Mouse (Mus musculus) spleen, postnatal 36 days (tissue): ENCODE results near the gene Zcchc10.
"Not testable (repeated sequence)": the region's sequence is repeated elsewhere in the genome, so short reads cannot be mapped to it uniquely, and the experiment has no call there.

Source experiments
- DNase-seq, 2 experiments: peaks; one replicate each; pipeline ENCODE4 v3.0.0; 2022; ENCODE audit warnings: low spot score in 2 of 2, mixed read lengths in 1 of 2

The Zcchc10 gene

GRCm38 (mm10) chr11:53316996-53317395 is 7.5 kb upstream of the Zcchc10 start:
- DNase-seq: no peak

- no peak for DNase-seq
Measured at GRCm38 (mm10) chr11:53318041-53318440, 6.4 kb upstream of the Zcchc10 start.

DNA sequence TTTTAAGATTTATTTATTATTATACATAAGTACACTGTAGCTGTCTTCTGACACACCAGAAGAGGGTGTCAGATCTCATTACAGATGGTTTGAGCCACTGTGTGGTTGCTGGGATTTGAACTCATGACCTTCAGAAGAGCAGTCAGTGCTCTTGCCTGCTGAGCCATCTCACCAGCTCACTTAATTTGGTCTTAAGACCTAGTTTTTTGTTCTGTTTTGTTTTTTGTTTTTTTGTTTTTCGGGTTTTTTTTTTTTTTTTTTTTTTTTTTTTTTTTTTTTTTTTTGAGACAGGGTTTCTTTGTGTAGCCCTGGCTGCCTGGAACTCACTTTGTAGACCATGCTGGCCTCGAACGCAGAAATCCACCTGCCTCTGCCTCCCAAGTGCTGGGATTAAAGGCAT is 5.9 kb upstream of the Zcchc10 start:
- not testable (repeated sequence) for DNase-seq

DNA sequence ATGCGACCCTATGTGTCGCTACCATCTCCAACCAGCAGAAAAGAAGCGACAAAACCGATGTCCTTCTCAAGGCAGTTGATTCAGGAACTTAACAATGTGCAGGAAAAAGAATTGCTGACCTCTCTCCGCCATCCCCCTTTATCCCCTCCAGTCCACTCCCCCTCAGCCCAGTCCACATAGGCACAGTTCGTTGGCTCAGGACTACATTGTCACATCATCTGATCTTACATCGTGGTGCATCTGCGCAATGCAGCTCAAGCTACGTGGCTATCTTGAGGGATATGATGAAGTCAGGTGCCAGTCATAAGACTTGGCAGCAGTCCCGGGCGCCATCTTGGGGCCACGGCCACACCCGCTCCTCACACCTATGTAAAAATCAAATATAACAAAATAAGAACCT is 4.6 kb upstream of the Zcchc10 start:
- DNase-seq: not testable (repeated sequence)

DNA sequence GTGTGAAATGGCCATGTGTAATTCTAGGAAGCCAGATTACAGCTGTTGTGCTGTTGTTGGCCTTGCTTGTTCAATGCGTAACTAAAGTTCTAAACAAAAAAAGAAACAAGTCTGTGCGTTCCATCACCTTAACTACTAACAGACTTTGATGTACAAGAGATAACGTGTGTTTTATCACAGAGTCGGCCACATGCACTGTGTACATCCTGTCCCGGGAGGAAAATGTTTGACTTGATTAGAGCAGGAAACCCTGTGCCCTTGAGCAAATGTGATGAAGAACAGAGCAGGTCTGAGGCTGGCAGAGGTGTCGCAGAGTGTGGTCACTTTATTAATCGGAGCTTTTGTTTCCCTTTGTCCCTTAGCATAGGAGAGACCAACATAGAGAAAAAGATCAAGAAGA is 5.8 kb downstream of the Zcchc10 start:
- no peak for DNase-seq

- DNase-seq: no peak
Measured at GRCm38 (mm10) chr11:53331121-53331520, 6.6 kb downstream of the Zcchc10 start.

DNA sequence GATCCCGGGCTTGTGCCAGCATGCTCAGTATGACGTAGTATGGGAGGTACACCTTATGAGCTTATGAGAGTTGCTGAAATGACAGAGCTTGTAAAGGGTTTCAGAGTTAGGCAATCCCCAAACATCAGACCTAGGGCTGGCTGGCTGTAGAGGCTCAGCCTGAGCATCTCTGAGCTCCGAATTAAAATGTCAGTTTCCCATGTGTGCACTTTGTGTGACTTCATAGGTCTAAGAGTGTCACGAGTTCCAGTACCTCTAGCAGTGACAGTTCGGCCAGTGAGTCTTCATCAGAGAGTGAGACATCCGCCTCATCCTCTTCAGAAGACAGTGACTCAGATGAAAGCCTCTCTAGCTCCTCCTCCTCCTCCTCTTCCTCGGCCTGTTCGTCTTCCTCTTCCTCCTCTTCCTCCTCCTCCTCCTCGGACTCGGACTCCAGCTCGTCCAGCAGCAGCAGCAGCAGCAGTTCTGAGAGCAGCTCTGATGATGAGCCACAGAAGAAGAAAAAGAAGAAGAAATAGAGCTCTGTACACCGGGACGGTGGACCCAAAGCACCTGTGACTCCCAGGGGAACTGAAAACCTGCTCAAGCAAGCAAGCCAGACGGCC is 7.7 kb downstream of the Zcchc10 start:
- peak in 1 of 2 experiments; percentile 26 for DNase-seq

DNA sequence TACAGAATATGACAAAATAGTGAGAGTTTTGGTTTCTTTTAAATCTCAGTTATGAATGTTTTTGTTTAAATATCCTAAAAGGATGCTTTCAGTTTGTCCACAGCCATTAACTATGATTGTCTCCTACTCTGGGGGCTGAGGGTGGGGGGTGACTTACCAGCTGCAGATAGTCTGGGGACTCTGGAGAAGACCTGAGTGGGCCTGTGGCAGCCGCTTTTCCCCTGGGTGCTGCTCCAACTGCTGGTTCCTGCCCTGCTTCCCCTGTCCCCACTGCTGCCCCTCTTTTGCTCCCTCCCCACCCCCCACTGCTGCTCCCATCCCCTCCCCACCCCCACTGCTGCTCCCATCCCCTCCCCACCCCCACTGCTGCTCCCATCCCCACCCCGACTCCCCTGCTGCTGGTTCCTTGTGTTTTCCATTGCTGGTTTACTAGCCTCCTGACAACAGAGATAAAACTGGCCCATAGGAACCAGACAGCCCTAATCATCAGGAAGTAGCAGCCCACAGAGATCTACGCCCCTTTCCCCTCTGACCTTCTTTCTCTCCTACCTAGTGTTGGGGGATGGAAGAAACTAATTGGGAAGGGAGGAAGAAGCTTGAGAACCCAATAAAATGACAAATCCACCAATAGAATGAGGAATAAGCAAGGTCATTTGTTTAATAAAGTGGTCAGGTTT is 11.2 kb downstream of the Zcchc10 start:
- DNase-seq: no peak

DNA sequence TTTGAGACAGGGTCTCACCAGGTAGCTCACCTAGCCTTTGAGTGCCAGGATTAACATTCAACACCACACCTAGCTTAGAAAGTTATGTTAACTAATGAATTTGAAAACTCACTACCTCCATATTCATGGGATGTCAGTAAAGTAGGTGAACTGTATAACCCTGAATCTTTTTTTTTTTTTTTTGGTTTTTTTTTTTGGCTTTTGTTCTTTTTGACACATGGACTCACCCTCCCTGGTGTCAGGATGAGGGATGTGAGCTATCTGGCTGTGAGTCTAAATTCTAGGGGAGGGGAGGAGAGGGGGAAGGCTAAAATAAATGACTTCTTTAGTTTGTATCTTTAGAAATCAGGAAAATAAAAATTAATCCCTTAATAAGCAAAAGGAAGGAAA is 11.7 kb downstream of the Zcchc10 start:
- DNase-seq: no peak

DNA sequence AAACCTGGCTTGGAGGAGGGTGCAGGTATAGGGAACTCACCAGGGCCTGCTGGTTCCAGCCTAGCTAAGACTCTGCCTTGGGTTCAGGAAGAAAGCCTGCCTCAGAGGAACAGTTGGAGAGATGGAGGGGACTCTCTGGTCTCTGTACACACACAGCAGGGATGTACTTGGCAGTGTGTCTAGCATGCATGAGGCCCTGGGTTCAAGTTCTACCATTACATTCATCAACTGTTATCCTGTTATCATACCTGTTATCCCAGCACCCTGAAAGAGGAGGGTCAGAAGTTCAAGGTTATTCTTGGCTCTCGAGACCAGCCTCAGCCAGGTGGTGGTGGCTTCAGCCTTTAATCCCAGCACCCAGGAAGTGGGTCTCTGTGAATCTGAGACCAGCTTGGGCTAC is 12.4 kb downstream of the Zcchc10 start:
- DNase-seq: no peak

- DNase-seq: no peak
Measured at GRCm38 (mm10) chr11:53337684-53338083, 13.2 kb downstream of the Zcchc10 start.

DNA sequence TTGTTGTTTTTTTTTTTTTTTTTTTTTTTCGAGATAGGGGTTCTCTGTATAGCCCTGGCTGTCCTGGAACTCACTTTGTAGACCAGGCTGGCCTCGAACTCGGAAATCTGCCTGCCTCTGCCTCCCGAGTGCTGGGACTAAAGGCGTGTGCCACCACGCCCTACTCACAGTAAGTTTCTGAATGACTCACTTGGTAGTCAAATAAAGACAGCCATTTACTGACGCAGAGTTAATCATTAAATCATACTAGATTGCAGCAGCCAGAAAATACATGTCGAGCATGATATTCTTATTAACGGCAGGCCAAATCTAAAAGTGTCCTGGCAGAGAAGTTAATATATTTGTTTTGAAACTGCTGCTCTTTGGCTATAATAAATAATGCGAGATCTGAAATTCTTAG is 16.5 kb downstream of the Zcchc10 start:
- not testable (repeated sequence) for DNase-seq

DNA sequence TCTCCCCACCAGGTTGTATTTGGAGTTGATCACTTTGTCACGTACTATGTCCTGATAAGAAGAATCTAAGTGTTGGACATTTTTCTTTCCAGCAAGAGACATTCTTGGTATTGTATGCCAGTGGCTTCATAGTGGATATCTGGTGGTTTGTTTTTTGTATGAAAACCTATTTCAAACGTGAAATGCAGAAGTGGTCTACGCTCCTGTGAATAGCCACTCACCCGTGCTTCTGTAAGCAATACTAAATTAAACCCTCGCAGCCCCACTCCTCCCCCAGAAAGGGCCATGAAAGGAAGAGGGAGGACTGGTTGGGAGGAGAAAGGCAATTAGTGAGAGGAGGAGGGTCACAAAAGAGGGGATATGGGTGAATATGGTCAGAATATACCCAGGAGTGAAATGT is 18.2 kb downstream of the Zcchc10 start:
- DNase-seq: peak; percentile 68 to 77

DNA sequence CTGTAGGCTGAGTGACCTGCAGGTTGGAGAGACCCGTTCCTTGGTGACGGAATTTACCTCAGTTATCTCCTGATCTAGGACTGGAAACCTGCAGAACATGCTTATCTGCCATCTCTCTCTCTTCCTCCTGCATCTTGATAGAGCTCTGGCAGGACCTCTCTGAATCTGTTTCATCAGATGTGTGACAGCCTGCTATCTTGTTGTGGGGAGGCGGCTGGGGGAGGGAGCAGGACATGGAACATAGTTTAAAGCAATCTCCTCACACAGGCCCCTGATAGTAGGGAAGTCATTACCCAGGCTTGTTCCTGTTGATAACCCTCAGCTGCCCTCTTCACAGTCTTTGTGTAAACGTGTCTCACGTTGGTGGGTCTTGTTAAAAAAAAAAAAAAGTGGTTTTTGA is 20.8 kb downstream of the Zcchc10 start:
- no peak for DNase-seq

GRCm38 (mm10) chr11:53345738-53346137 is 21.3 kb downstream of the Zcchc10 start:
- DNase-seq: no peak

GRCm38 (mm10) chr11:53350291-53351223 is 26.1 kb downstream of the Zcchc10 start, which contains the start of gene Aff4:
Aff4 (plus strand) TSS chr11:53350833.
- DNase-seq: peak; percentile 88 to 90

- peak; percentile 38 to 41 for DNase-seq
Measured at GRCm38 (mm10) chr11:53351224-53351942, 26.9 kb downstream of the Zcchc10 start.

- DNase-seq: no peak
Measured at GRCm38 (mm10) chr11:53351943-53352590, 27.6 kb downstream of the Zcchc10 start.

GRCm38 (mm10) chr11:53358504-53359155 is 34.2 kb downstream of the Zcchc10 start:
- no peak for DNase-seq

GRCm38 (mm10) chr11:53367032-53367431 is 42.6 kb downstream of the Zcchc10 start:
- DNase-seq: no peak

DNA sequence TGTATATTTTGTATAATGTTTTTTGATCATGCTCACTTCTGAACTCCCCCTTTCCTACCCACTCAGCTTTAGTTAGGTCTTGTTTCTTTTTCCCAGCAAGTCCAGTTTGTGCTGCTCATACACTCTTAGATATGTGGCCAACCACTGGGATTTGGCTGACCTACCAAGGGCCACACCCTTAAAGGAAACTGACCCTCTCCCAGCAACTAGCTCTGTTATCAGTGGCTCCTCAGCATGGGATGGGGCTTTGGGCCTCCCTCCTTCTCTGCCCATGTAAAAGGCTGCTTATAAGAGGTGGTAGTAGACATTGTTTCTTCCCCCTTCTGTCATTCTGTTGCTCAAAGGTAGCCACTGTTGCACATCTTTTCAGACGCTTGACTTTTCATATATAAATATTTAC is 54.4 kb downstream of the Zcchc10 start:
- DNase-seq: no peak
